9 mouse cellular contexts compared by ENCODE assay signal in the genomic region with DNA sequence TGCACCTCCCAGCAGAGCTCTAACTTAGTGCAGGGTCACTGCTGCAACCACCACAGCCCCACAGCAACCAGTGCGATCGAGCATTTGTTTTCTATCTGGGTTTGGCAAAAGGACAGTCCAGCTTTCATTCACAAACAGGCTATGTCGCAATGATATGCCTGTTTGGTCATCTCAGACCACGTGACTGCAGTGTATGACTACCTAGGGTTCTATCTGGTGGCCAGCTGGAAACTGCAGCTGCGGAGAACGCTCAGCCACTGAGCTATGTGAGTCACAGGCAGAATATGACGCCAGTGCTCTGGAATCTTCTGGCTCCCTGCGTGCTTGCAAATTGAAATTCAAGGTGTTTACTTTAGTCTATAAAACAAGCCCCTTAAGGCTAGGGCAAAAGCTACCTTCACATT.
DNase-seq lines count a peak whose midpoint lies in the region; ATAC-seq and TF ChIP-seq lines count a peak whose summit lies in the region.
"Had no signal": no experiment of that assay in that cellular context is flagged by ENCODE, and none has a peak within 500 bp of the region (broad histone marks: within the 10 kb centered on the region; RNA-seq: fewer than 3 reads in every experiment).

No protein-coding gene starts in this region.

- no peaks in the 10 kb centered on the region for H3K9me3 ChIP-seq in forebrain, embryonic 16.5 days (ENCODE audit: control insufficient read depth, low read length)
- H3K9me3 ChIP-seq in forebrain, embryonic 10.5 days: no peaks in the 10 kb centered on the region
- H3K9me3 ChIP-seq in forebrain, embryonic 12.5 days: no peaks in the 10 kb centered on the region
- H3K9me3 ChIP-seq: heart, embryonic 13.5 days had no signal

- 93% methylated on average over 8 of the region's 8 CpGs for WGBS in forebrain, embryonic 16.5 days
- WGBS in forebrain, embryonic 10.5 days: 93% methylated on average over 8 of the region's 8 CpGs
- WGBS in forebrain, embryonic 12.5 days: 92% methylated on average over 8 of the region's 8 CpGs

- H3K4me2 ChIP-seq in forebrain, embryonic 16.5 days (ENCODE audit: low read length): no peak overlapping the region
- H3K4me2 ChIP-seq in forebrain, embryonic 12.5 days: no peak overlapping the region
- H3K4me2 ChIP-seq: heart, embryonic 13.5 days had no signal

- no peak overlapping the region for H3K9ac ChIP-seq in forebrain, embryonic 16.5 days (replicated peaks; ENCODE audit: low read depth, low read length)
- no peak overlapping the region for H3K9ac ChIP-seq in forebrain, embryonic 12.5 days
- H3K9ac ChIP-seq: heart, embryonic 13.5 days had no signal

- intact Hi-C loops in left cerebral cortex, postnatal 4 days (cut with DNase I): no loop called here
- intact Hi-C loops in left cerebral cortex, adult 2 months (cut with DNase I): no loop called here

- no peak overlapping the region for H3K4me3 ChIP-seq in left cerebral cortex, adult 2 months
- no peak overlapping the region for H3K4me3 ChIP-seq in forebrain, embryonic 16.5 days (replicated peaks; ENCODE audit: low read length)
- H3K4me3 ChIP-seq in forebrain, embryonic 10.5 days: no peak overlapping the region
- no peak overlapping the region for H3K4me3 ChIP-seq in forebrain, embryonic 12.5 days (replicated peaks)
- H3K4me3 ChIP-seq: heart, embryonic 13.5 days had no signal

- H3K4me1 ChIP-seq in forebrain, embryonic 16.5 days (replicated peaks; ENCODE audit: control insufficient read depth, insufficient read depth, low read length): no peaks in the 10 kb centered on the region
- 0 out of 2 replicates have a peak, but pooled peaks cover 3% of the 10 kb centered on the region for H3K4me1 ChIP-seq in forebrain, embryonic 10.5 days
- no peaks in the 10 kb centered on the region for H3K4me1 ChIP-seq in forebrain, embryonic 12.5 days

- H3K36me3 ChIP-seq in forebrain, embryonic 16.5 days (ENCODE audit: control insufficient read depth, insufficient read depth): no peaks in the 10 kb centered on the region
- H3K36me3 ChIP-seq in forebrain, embryonic 10.5 days (replicated peaks): no peaks in the 10 kb centered on the region
- H3K36me3 ChIP-seq in forebrain, embryonic 12.5 days (replicated peaks): no peaks in the 10 kb centered on the region
- H3K36me3 ChIP-seq: heart, embryonic 13.5 days had no signal

- H3K27ac ChIP-seq in left cerebral cortex, adult 2 months: peak overlapping the region; percentile 28; the same call in 1 of the 2 replicates
- H3K27ac ChIP-seq in forebrain, embryonic 16.5 days (ENCODE audit: low read length): no peak overlapping the region
- H3K27ac ChIP-seq in forebrain, embryonic 10.5 days: no peak overlapping the region
- no peak overlapping the region for H3K27ac ChIP-seq in forebrain, embryonic 12.5 days
- H3K27ac ChIP-seq: heart, embryonic 13.5 days had no signal

- TF ChIP-seq CTCF in left cerebral cortex, adult 2 months (IDR thresholded peaks at IDR 0.05): no peak

- ATAC-seq in forebrain, embryonic 16.5 days: no peak
- ATAC-seq in forebrain, embryonic 12.5 days (ENCODE audit: low FRiP score): no peak

- peak; percentile 25 for DNase-seq in left cerebral cortex, adult 11 months (ENCODE audit: low spot score)
- DNase-seq in left cerebral cortex, postnatal 4 days: no peak
- peak; percentile 50 for DNase-seq in gonadal fat pad, adult 2 months (ENCODE audit: low read depth)
- peak; percentile 17 to 49 for DNase-seq in left cerebral cortex, adult 2 months (ENCODE audit: extremely low spot score in 1 of 2, low spot score in 2 of 2)
- DNase-seq in ovary, postnatal 36 days (ENCODE audit: low spot score): peak; percentile 18
- no peak for DNase-seq in forebrain, embryonic 10.5 days (ENCODE audit: extremely low spot score, low spot score)

- H3K27me3 ChIP-seq in forebrain, embryonic 16.5 days (replicated peaks; ENCODE audit: control insufficient read depth, insufficient read depth, low read length): no peaks in the 10 kb centered on the region
- H3K27me3 ChIP-seq in forebrain, embryonic 10.5 days (ENCODE audit: poor library complexity, severe bottlenecking): no peaks in the 10 kb centered on the region
- H3K27me3 ChIP-seq in forebrain, embryonic 12.5 days: no peaks in the 10 kb centered on the region
- H3K27me3 ChIP-seq: heart, embryonic 13.5 days had no signal

Comparison
In these comparisons a context has a peak if more than half of its experiments do, and no peak if none do; other contexts are left out.
1. DNase-seq: peak in left cerebral cortex, adult 11 months (single experiment), gonadal fat pad, adult 2 months (single experiment), left cerebral cortex, adult 2 months (2 of 2) and ovary, postnatal 36 days (single experiment); none in left cerebral cortex, postnatal 4 days (single experiment) and forebrain, embryonic 10.5 days (single experiment).